13 mouse cellular contexts compared by ENCODE assay signal in the genomic region with DNA sequence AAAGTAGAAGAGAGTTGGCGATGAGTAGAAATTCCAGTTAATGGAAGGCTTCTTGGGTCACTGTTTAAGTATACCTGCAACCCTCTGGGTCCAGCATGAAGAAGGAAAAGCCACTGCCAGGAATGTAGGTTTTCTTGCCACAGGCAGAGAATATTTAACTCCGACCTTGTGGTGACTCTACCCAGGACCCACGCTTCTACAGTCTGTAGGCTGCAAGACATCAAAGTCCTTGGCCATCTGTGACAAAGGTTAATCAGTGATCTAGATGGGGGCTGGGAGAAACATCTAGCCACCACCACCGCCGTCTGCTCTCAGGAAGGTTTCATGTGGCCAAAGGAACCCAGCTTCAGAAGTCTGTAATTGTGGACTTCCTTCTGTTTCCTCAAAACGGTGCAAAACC.
DNase-seq lines count a peak whose midpoint lies in the region; ATAC-seq and TF ChIP-seq lines count a peak whose summit lies in the region.
"Had no signal": no experiment of that assay in that cellular context is flagged by ENCODE, and none has a peak within 500 bp of the region (broad histone marks: within the 10 kb centered on the region; RNA-seq: fewer than 3 reads in every experiment).

No protein-coding gene starts in this region.

- H3K9ac ChIP-seq in heart, adult 2 months (ENCODE audit: low read depth, low read length) = no peak overlapping the region
- H3K9ac ChIP-seq in midbrain, embryonic 12.5 days (replicated peaks) = no peak overlapping the region
- H3K9ac ChIP-seq in midbrain, embryonic 15.5 days = no peak overlapping the region
- no peak overlapping the region for H3K9ac ChIP-seq in limb, embryonic 11.5 days (ENCODE audit: low read length)
- H3K9ac ChIP-seq: neural tube, embryonic 12.5 days had no signal

- TF ChIP-seq POLR2A in heart, adult 2 months (IDR thresholded peaks at IDR 0.05; ENCODE audit: insufficient read depth, low read depth, low read length) = no peak

- no peaks in the 10 kb centered on the region for H3K27me3 ChIP-seq in heart, adult 2 months (ENCODE audit: control insufficient read depth, insufficient read depth, low read length)
- H3K27me3 ChIP-seq in midbrain, embryonic 12.5 days = no peaks in the 10 kb centered on the region
- H3K27me3 ChIP-seq in midbrain, embryonic 15.5 days (replicated peaks) = no peaks in the 10 kb centered on the region
- no peaks in the 10 kb centered on the region for H3K27me3 ChIP-seq in limb, embryonic 11.5 days (ENCODE audit: control insufficient read depth, insufficient read depth, low read length)
- H3K27me3 ChIP-seq: neural tube, embryonic 12.5 days had no signal

- H3K27ac ChIP-seq in heart, adult 2 months = peak overlapping the region; percentile 40; the same call in 1 of the 2 replicates
- H3K27ac ChIP-seq in midbrain, embryonic 12.5 days (replicated peaks) = 0 out of 2 replicates have a peak overlapping the region, but pooled peaks have one; percentile 20
- no peak overlapping the region for H3K27ac ChIP-seq in midbrain, embryonic 15.5 days
- peak overlapping the region; percentile 64 for H3K27ac ChIP-seq in limb, embryonic 11.5 days (replicated peaks; ENCODE audit: low read depth, low read length)
- H3K27ac ChIP-seq: neural tube, embryonic 12.5 days had no signal

- intact Hi-C loops in heart, adult 2 months (cut with DNase I) = no loop called here

- no peak overlapping the region for H3K4me3 ChIP-seq in heart, adult 2 months
- H3K4me3 ChIP-seq in midbrain, embryonic 12.5 days = no peak overlapping the region
- no peak overlapping the region for H3K4me3 ChIP-seq in midbrain, embryonic 15.5 days
- no peak overlapping the region for H3K4me3 ChIP-seq in limb, embryonic 11.5 days (ENCODE audit: low read depth, low read length)
- H3K4me3 ChIP-seq: erythroblast, embryonic 14.5 days; neural tube, embryonic 12.5 days had no signal

- H3K4me2 ChIP-seq in midbrain, embryonic 12.5 days (replicated peaks) = no peak overlapping the region
- no peak overlapping the region for H3K4me2 ChIP-seq in midbrain, embryonic 15.5 days
- H3K4me2 ChIP-seq in limb, embryonic 11.5 days (ENCODE audit: low read depth, severe bottlenecking) = no peak overlapping the region
- H3K4me2 ChIP-seq: neural tube, embryonic 12.5 days had no signal

- TF ChIP-seq EP300 in heart, adult 2 months (IDR thresholded peaks at IDR 0.05; ENCODE audit: insufficient read depth, low read depth, low read length) = no peak

- ATAC-seq in midbrain, embryonic 12.5 days (ENCODE audit: low FRiP score, low read depth) = no peak
- no peak for ATAC-seq in midbrain, embryonic 15.5 days (replicated peaks)
- ATAC-seq in limb, embryonic 11.5 days (ENCODE audit: insufficient number of reproducible peaks, low FRiP score, low TSS enrichment, low read depth) = no peak

- DNase-seq in heart, adult 2 months = no peak
- no peak for DNase-seq in heart, postnatal 4 days
- DNase-seq in limb, embryonic 11.5 days (ENCODE audit: low spot score) = no peak
- DNase-seq in left cerebral cortex, adult 18-20 months (ENCODE audit: low spot score in 2 of 2) = no peak
- DNase-seq in adrenal gland, adult 18-20 months (ENCODE audit: low spot score in 2 of 2) = no peak
- DNase-seq in urinary bladder, postnatal 10 days (ENCODE audit: low spot score) = no peak
- DNase-seq: adrenal gland, postnatal 14 days; cerebellum, adult 9-10 months; gastrocnemius, postnatal 36 days had no signal

- H3K4me1 ChIP-seq in heart, adult 2 months (ENCODE audit: control insufficient read depth, insufficient read depth, low read length) = peaks cover 12% of the 10 kb centered on the region
- H3K4me1 ChIP-seq in midbrain, embryonic 12.5 days = peaks cover 4% of the 10 kb centered on the region; the same call in 1 of the 2 replicates
- H3K4me1 ChIP-seq in midbrain, embryonic 15.5 days = peaks cover 15% of the 10 kb centered on the region
- H3K4me1 ChIP-seq in limb, embryonic 11.5 days (ENCODE audit: control insufficient read depth, insufficient read depth, low read length) = peaks cover 20% of the 10 kb centered on the region

- no peak for TF ChIP-seq CTCF in heart, adult 2 months (IDR thresholded peaks at IDR 0.05)

- peaks cover 1% of the 10 kb centered on the region; the same call in 1 of the 2 replicates for H3K79me2 ChIP-seq in heart, adult 2 months (replicated peaks; ENCODE audit: control insufficient read depth, insufficient read depth, low read length)

- WGBS in heart, adult 2 months = 70% methylated on average over 6 of the region's 6 CpGs
- 78% methylated on average over 6 of the region's 6 CpGs for WGBS in midbrain, embryonic 12.5 days
- 78% methylated on average over 6 of the region's 6 CpGs for WGBS in midbrain, embryonic 15.5 days
- WGBS in limb, embryonic 11.5 days = 34% methylated on average over 6 of the region's 6 CpGs

- no peaks in the 10 kb centered on the region for H3K9me3 ChIP-seq in midbrain, embryonic 12.5 days
- no peaks in the 10 kb centered on the region for H3K9me3 ChIP-seq in midbrain, embryonic 15.5 days
- no peaks in the 10 kb centered on the region for H3K9me3 ChIP-seq in limb, embryonic 11.5 days (ENCODE audit: control insufficient read depth, low read length)
- H3K9me3 ChIP-seq: neural tube, embryonic 12.5 days had no signal

- peaks cover 28% of the 10 kb centered on the region for H3K36me3 ChIP-seq in heart, adult 2 months (ENCODE audit: control insufficient read depth, insufficient read depth, low read length)
- H3K36me3 ChIP-seq in midbrain, embryonic 12.5 days = no peaks in the 10 kb centered on the region
- H3K36me3 ChIP-seq in midbrain, embryonic 15.5 days (replicated peaks) = no peaks in the 10 kb centered on the region
- no peaks in the 10 kb centered on the region for H3K36me3 ChIP-seq in limb, embryonic 11.5 days (ENCODE audit: control insufficient read depth, insufficient read depth, low read length)
- H3K36me3 ChIP-seq: neural tube, embryonic 12.5 days had no signal
